Mouse (Mus musculus): ENCODE measurements around the gene Pdgfd. TPM values are rescaled to one million over a fixed set of nuclear protein-coding genes. Genes with fewer than 3 reads are reported as not detected.

The Pdgfd gene
- total and polyA plus RNA-seq, 3 experiments, result 10.1 to 44.0 (median 19.9) TPM

- DNase-seq, result no peak
Observed at GRCm38 (mm10) chr9:6317114-6317513, 148.7 kb downstream of the Pdgfd start.

GRCm38 (mm10) chr9:6325408-6325807, 157.0 kb downstream of the Pdgfd start:
- no peak for DNase-seq

DNA sequence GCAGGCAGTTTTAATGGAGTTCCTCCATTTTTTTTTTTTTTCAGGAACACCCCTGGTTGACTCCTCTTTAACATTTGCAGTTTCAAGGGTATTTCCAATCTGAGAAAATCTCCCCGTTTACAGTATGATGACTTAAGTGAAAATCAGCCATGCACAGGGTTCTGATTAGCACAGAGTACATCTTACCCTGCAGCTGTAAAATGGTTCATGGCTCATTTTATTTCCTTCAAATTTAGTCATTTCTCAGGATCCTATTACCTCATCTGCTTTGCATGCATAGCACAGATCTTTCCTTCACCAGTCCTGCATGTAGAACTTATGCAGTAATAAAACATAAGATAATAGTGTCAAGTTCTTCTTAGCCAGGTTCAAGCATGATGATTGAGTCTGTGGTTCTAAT, 165.1 kb downstream of the Pdgfd start:
- DNase-seq, result no peak

GRCm38 (mm10) chr9:6336236-6336635, 167.9 kb downstream of the Pdgfd start:
- DNase-seq, result no peak

DNA sequence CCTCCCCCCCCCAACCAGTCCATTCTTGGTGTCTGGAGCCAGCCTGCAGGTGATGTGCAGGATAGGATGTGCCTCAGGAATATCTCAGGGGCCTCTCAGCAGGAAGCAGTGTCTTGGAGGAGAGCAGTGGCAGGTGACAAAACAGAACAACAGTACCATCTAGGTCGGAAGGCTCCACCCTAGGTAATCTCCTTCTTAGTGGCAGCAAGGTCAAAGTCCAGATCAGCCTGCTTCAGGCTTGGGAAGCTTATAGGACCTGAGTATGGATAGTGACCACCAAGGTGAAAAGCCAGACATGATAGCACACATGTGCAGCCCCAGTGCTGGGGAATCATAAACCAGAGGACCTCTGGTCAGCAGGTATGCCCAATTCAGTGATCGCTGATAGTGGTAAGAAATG, 169.5 kb downstream of the Pdgfd start:
- DNase-seq, result no peak

DNA sequence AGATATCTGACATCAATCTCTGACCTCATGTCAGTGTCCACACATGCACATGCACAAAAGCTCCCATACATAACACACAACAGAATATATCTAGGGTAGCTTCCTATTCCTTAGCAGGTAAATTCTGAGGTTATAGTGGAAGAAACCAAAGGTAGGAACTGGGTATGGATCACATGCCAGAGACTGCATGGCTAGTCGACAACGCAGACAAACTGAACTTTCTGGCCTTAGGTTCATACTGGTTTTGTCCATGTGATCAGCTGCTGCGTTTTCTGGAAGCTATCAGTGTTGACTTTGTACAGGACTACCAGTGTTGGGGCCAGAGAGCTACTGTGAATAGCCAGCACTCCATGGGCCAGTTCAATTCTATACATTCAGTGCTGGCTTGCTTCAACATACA, 170.0 kb downstream of the Pdgfd start:
- no peak for DNase-seq

- no peak for DNase-seq
Observed at GRCm38 (mm10) chr9:6339394-6339793, 171.0 kb downstream of the Pdgfd start.

- DNase-seq, result no peak
Observed at GRCm38 (mm10) chr9:6340750-6341149, 172.4 kb downstream of the Pdgfd start.

DNA sequence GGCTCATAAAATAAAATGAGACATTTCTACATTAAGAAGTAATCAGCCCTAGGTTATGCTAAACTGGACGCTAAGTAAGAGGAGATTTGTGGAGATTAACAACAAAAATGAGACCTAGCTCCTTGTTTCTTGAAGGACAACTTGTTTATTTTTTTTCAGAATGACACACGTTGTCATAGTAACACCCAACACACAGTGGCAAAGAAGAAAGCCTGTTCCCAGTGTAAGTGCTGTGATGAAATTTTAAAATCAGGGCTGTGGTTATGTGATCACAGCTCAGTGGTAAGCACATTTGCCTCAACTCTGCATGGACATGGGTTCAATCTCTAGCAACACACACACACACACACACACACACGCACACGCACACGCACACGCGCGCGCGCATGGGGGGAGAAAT, 174.5 kb downstream of the Pdgfd start:
- no peak for DNase-seq

- no peak for DNase-seq
Observed at GRCm38 (mm10) chr9:6344514-6344913, 176.1 kb downstream of the Pdgfd start.

- no peak for DNase-seq
Observed at GRCm38 (mm10) chr9:6344924-6345323, 176.5 kb downstream of the Pdgfd start.

DNA sequence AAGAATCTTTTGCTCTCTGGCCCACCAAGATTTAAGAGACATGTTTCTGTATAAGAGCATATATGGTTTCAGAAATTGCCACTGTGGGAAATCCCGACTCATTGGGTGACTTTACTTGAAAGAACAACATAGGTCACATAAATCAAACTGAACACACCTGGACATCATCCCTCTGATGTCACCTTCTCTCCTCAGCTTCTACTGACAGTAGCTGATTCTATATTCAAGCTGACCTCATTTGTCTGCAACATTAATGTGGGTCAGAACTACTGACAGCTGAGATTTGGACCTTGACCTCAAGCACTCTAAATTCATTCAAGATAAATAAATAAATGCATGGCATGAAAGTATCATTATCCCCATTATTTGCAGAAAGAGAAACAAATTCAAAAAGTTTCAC, 177.0 kb downstream of the Pdgfd start:
- DNase-seq, result no peak

GRCm38 (mm10) chr9:6353257-6353960, 185.0 kb downstream of the Pdgfd start:
- DNase-seq, result peak; percentile 23

DNA sequence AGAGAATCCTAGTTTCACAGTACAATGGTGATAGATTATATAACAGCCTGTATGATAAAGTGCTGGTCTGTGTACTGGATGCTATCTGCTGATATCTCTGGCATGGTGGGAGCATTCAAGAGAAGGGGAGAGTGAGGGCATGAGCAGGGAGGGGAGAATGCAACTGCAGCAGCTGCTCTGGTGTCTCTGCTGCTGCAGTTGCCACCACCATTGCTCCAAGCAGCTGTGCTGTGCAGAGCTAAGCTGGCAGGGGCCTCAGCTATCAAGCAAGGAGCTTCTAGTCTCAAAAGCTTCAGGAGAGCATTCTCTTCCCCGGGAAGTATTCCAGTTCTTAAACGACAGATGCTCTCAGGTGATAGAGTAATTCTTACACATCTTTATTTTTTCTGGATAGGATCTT, 192.4 kb downstream of the Pdgfd start:
- DNase-seq, result no peak

- no peak for DNase-seq
Observed at GRCm38 (mm10) chr9:6366550-6366949, 198.2 kb downstream of the Pdgfd start.

GRCm38 (mm10) chr9:6401764-6402163, 233.4 kb downstream of the Pdgfd start:
- no peak for DNase-seq

DNA sequence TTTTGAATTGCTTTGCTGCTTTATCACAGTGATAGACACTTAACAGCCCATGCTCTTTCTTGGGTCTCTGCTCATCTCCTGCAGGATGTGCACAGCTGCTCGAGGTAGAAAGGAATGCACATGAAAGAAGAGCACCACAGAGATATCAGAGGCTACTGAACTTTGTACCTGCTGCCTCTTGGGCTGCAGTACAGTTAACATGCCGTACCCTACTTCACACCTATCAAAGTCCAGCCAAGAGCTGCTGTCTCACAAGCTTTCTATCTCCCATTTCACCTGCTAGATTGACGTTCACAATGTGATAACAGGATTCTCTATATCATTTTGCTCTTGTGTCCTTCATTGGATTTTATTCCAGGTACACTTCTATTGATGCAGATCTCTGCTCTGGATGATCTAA, 238.2 kb downstream of the Pdgfd start:
- DNase-seq, result no peak

DNA sequence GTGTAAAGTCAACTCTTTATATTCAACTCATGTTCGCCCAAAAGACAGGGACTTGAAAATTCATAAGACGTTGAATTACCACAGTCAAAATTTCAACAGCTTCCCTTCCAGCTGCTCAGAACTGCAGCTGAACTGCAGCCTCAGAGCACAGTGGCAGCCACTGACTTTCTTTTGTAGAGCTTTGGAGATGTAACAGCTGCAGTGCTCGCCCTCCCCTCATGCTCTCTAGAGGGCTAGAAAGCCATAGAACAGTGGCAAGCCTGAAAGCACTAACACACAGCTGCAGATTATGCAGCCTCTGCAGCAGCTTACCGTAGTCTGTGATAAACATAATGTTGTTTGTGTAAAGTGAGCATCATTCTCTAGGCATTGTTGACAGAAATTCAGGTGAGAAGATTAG, 239.6 kb downstream of the Pdgfd start:
- DNase-seq, result no peak

DNA sequence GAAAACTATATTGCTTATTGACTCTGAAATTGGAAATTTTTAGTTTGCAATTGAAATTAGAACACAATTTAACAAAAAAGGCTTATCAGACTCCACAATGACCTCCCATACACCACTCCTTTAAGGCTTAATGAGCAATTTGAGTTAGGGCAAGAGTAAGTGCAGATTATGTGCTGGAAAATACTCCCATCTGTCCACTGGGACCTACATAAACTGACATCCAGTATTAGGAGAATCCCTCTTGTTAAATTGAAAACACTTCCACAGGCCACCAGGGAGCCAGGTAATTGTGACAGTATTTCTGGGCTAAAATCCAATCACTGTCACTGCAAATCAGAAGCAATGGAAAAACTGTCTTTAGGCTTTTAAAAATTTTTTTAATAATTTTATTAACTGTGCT, 256.2 kb downstream of the Pdgfd start:
- DNase-seq, result no peak

Other genes with a start within 250 kb of the Pdgfd start
- gene Ddi1, start 101.3 kb downstream of the Pdgfd start, total RNA-seq (2021), result not detected
- gene Ddi1, start 101.3 kb downstream of the Pdgfd start, polyA plus RNA-seq (2012; rRNA removed), result not detected in 2 replicates

Data from adrenal gland, adult 2 months (tissue).